Mouse (Mus musculus): ENCODE data around the gene Riiad1. TPM values are rescaled to one million over a fixed set of nuclear protein-coding genes. Genes with fewer than 3 reads are reported as not detected.

The Riiad1 gene
- total and polyA plus RNA-seq, 3 experiments, result 0.64 TPM; not detected in 2

- no peak for DNase-seq (ENCODE audit: low read depth, low spot score)
- H3K9me3 ChIP-seq (replicated peaks; ENCODE audit: insufficient read depth, low read length), result no peaks in the 10 kb centered on the region
- H3K9ac ChIP-seq (ENCODE audit: control insufficient read depth, low read depth, low read length, poor library complexity, severe bottlenecking), result no peak overlapping the region
- no peaks in the 10 kb centered on the region for H3K27me3 ChIP-seq (ENCODE audit: control insufficient read depth in 1 of 2, insufficient read depth in 2 of 2, low read length in 2 of 2)
- H3K4me3 ChIP-seq (ENCODE audit: control insufficient read depth in 1 of 2, insufficient read depth in 1 of 2, low read depth in 2 of 2, low read length in 2 of 2), result no peak overlapping the region
- peaks cover 0 to 13% of the 10 kb centered on the region in 2 experiments; a peak in 2 of 4 replicates for H3K36me3 ChIP-seq (ENCODE audit: control insufficient read depth in 1 of 2, insufficient read depth in 2 of 2, low read length in 2 of 2)
- no peak overlapping the region for H3K27ac ChIP-seq (ENCODE audit: control insufficient read depth, low read depth, low read length)
- H3K79me2 ChIP-seq (ENCODE audit: control insufficient read depth, insufficient read depth, low read length, poor library complexity), result no peaks in the 10 kb centered on the region
- H3K4me1 ChIP-seq (ENCODE audit: control insufficient read depth in 1 of 2, insufficient read depth in 2 of 2, low read length in 2 of 2), result peaks cover 3 to 32% of the 10 kb centered on the region in 2 experiments; a peak in 3 of 4 replicates
- TF ChIP-seq POLR2AphosphoS5 (IDR thresholded peaks at IDR 0.05; ENCODE audit: borderline replicate concordance, low read depth, low read length) (no peak), MEF2A (IDR thresholded peaks at IDR 0.05; ENCODE audit: extremely low read depth, insufficient replicate concordance, low read depth, low read length, poor library complexity, severe bottlenecking) (no peak), CHD1 (IDR thresholded peaks at IDR 0.05; ENCODE audit: low read depth, low read length) (no peak), SIN3A (IDR thresholded peaks at IDR 0.05; ENCODE audit: low read length) (no peak), ETS1 (IDR thresholded peaks at IDR 0.05; ENCODE audit: low read depth, low read length) (no peak), POLR2A (IDR thresholded peaks at IDR 0.05; ENCODE audit: control insufficient read depth in 1 of 2, insufficient read depth in 1 of 2, low read depth in 1 of 2, low read length in 2 of 2, poor library complexity in 1 of 2) (no peak), RAD21 (IDR thresholded peaks at IDR 0.05; ENCODE audit: low read depth, low read length) (no peak), E2F4 (IDR thresholded peaks at IDR 0.05; ENCODE audit: borderline replicate concordance, low read depth, low read length) (no peak), TCF12 (IDR thresholded peaks at IDR 0.05; ENCODE audit: low read depth, low read length) (no peak), KAT2A (conservative IDR thresholded peaks at IDR 0.05; ENCODE audit: low read depth, low read length) (no peak), HCFC1 (IDR thresholded peaks at IDR 0.05; ENCODE audit: low read depth, low read length) (no peak), CHD2 (IDR thresholded peaks at IDR 0.05; ENCODE audit: low read length) (no peak), NRF1 (IDR thresholded peaks at IDR 0.05; ENCODE audit: insufficient read depth, low read depth, low read length, poor library complexity, severe bottlenecking) (no peak), NELFE (IDR thresholded peaks at IDR 0.05; ENCODE audit: low read depth, low read length) (no peak), MAX (IDR thresholded peaks at IDR 0.05; ENCODE audit: low read length) (no peak), ZNF384 (IDR thresholded peaks at IDR 0.05; ENCODE audit: low read depth, low read length) (no peak), TAL1 (IDR thresholded peaks at IDR 0.05; ENCODE audit: low read length) (no peak), TBP (IDR thresholded peaks at IDR 0.05; ENCODE audit: low read depth, low read length) (no peak), EP300 (IDR thresholded peaks at IDR 0.05; ENCODE audit: low read depth in 1 of 2, low read length in 2 of 2) (no peak), POLR2AphosphoS2 (IDR thresholded peaks at IDR 0.05; ENCODE audit: low read length) (no peak)
Measured at GRCm38 (mm10) chr3:94485922-94486321, 5.8 kb upstream of the Riiad1 start.

DNA sequence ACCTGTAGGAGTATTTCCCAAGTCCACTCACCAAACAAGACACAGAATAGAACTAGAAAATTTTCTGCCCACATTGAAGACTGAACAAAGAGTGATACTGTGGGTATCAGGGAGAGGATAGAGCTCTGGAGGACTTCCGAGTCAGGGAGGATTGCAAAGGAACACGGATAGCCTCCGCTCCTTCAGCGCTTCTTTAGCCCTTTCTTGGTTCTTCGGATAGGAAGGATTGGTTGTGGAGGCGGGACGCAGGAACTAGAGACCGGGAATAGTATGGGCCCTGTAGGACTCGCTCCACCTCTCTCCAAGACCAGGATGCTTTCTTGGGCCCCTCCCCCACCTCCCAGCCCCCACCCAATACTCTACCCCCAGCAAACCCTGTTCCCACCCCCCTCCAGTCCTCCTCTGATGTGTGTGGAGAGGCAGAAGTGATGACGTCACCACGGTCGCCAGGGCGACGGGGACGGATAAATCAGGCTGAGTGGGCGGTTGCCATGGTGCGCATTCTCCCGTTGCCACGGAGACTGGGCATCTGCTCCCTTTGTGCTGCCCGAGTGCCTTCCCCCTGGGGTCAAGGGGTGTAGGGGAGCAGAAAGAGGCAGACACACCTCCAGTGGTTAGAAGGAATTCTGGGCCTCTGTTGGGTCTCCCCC, 3.8 kb upstream of the Riiad1 start:
- no peaks in the 10 kb centered on the region for H3K27me3 ChIP-seq (ENCODE audit: control insufficient read depth in 1 of 2, insufficient read depth in 2 of 2, low read length in 2 of 2)
- TF ChIP-seq MAFK (IDR thresholded peaks at IDR 0.05; ENCODE audit: borderline replicate concordance, low read depth, low read length) (no peak), MAZ (IDR thresholded peaks at IDR 0.05; ENCODE audit: low read depth, low read length) (no peak), ZMIZ1 (IDR thresholded peaks at IDR 0.05; ENCODE audit: low read depth, low read length) (no peak), POLR2AphosphoS2 (IDR thresholded peaks at IDR 0.05; ENCODE audit: low read length) (no peak), TAL1 (IDR thresholded peaks at IDR 0.05; ENCODE audit: low read length) (no peak), ETS1 (IDR thresholded peaks at IDR 0.05; ENCODE audit: low read depth, low read length) (no peak), CHD2 (IDR thresholded peaks at IDR 0.05; ENCODE audit: low read length) (no peak)
- H3K4me1 ChIP-seq (ENCODE audit: control insufficient read depth in 1 of 2, insufficient read depth in 2 of 2, low read length in 2 of 2), result peaks cover 3 to 32% of the 10 kb centered on the region in 2 experiments; a peak in 3 of 4 replicates
- H3K27ac ChIP-seq (ENCODE audit: control insufficient read depth, low read depth, low read length), result no peak overlapping the region
- no peak for DNase-seq (ENCODE audit: low read depth, low spot score)
- H3K4me3 ChIP-seq (ENCODE audit: control insufficient read depth in 1 of 2, insufficient read depth in 1 of 2, low read depth in 2 of 2, low read length in 2 of 2), result no peak overlapping the region
- peaks cover 0 to 13% of the 10 kb centered on the region in 2 experiments; a peak in 2 of 4 replicates for H3K36me3 ChIP-seq (ENCODE audit: control insufficient read depth in 1 of 2, insufficient read depth in 2 of 2, low read length in 2 of 2)
- no peak overlapping the region for H3K9ac ChIP-seq (ENCODE audit: control insufficient read depth, low read depth, low read length, poor library complexity, severe bottlenecking)
- H3K79me2 ChIP-seq (ENCODE audit: control insufficient read depth, insufficient read depth, low read length, poor library complexity), result no peaks in the 10 kb centered on the region
- no peaks in the 10 kb centered on the region for H3K9me3 ChIP-seq (replicated peaks; ENCODE audit: insufficient read depth, low read length)
